Mouse (Mus musculus) gastrocnemius, postnatal 14 days (tissue): ENCODE measurements around the gene Ubiad1. TPM values are rescaled to one million over a fixed set of nuclear protein-coding genes. Genes with fewer than 3 reads are reported as not detected.

Experiments used
- DNase-seq: peaks from one replicate; pipeline ENCODE4 v3.0.0; 2021; ENCODE audit warnings: mixed read lengths
- intact Hi-C: fragments of 180-260 bp; cut with DNase I; formaldehyde crosslinking; loops from one replicate; pipeline ENCODE4 v1.15.1; 2025; ENCODE audit warnings: low total_unique reads
- long read RNA-seq, 2 experiments: library from polyadenylated mRNA; stranded (forward); transcript quantifications; one replicate each; pipeline ENCODE4 v2.0.0; 2021
- total RNA-seq, 2 experiments: library from RNA; stranded (reverse); gene quantifications; 2 replicates each; pipeline ENCODE4 v1.2.3; 2021

Ubiad1 gene
- 10 to 100 TPM in 1 of 2 experiments, 1 to 10 TPM in 1; 8.4 to 10.1 TPM for total RNA-seq
- long read RNA-seq, experiment 1, transcript Ubiad1-201 (2 exons, 2,992 nt) = major isoform, 9 of 14 reads
- long read RNA-seq, experiment 1, partial matches to known transcripts = 3 of 14 reads
- long read RNA-seq, experiment 1, other reads (novel, unspliced or antisense) = 2 of 14 reads
- long read RNA-seq, experiment 2, transcript Ubiad1-201 (2 exons, 2,992 nt) = major isoform, 13 of 14 reads
- long read RNA-seq, experiment 2, partial matches to known transcripts = 0 of 14 reads
- long read RNA-seq, experiment 2, other reads (novel, unspliced or antisense) = 1 of 14 reads

GRCm38 (mm10) chr4:148444250-148444967, at the start of gene Ubiad1:
Gene Ubiad1, minus strand, starts transcription at chr4:148444771.
- peak; percentile 88 for DNase-seq
- intact Hi-C loops = no loop called here

GRCm38 (mm10) chr4:148491448-148491847, 46.9 kb upstream of the Ubiad1 start:
- no peak for DNase-seq
- intact Hi-C loops = no loop called here

GRCm38 (mm10) chr4:148490502-148490901, 45.9 kb upstream of the Ubiad1 start:
- no peak for DNase-seq
- intact Hi-C loops = no loop called here

GRCm38 (mm10) chr4:148487841-148488240, 43.3 kb upstream of the Ubiad1 start:
- intact Hi-C loops = no loop called here
- no peak for DNase-seq

GRCm38 (mm10) chr4:148484511-148484910, 39.9 kb upstream of the Ubiad1 start:
- intact Hi-C loops = no loop called here
- DNase-seq = no peak

GRCm38 (mm10) chr4:148481557-148482168, 37.1 kb upstream of the Ubiad1 start:
- DNase-seq = no peak
- intact Hi-C loops = no loop called here

- DNase-seq = no peak
- intact Hi-C loops = no loop called here
Observed at GRCm38 (mm10) chr4:148480245-148480644, 35.7 kb upstream of the Ubiad1 start.

- intact Hi-C loops = loop anchor here (10.0 kb wide), 1 partner anchor 71 kb away; no protein-coding TSS in a partner anchor
Observed at GRCm38 (mm10) chr4:148473496-148473895, 28.9 kb upstream of the Ubiad1 start.

GRCm38 (mm10) chr4:148472436-148473174, 28.0 kb upstream of the Ubiad1 start:
- no peak for DNase-seq
- intact Hi-C loops = loop anchor here (10.0 kb wide), 1 partner anchor 72 kb away; no protein-coding TSS in a partner anchor

More at GRCm38 (mm10) chr4:148473496-148473895, 28.9 kb upstream of the Ubiad1 start:
- DNase-seq = no peak

GRCm38 (mm10) chr4:148471363-148471806, 26.8 kb upstream of the Ubiad1 start:
- intact Hi-C loops = loop anchor here (10.0 kb wide), 1 partner anchor 73 kb away; no protein-coding TSS in a partner anchor
- no peak for DNase-seq

GRCm38 (mm10) chr4:148469487-148470252, 25.1 kb upstream of the Ubiad1 start:
- DNase-seq = no peak
- intact Hi-C loops = loop anchor here (10.0 kb wide), 1 partner anchor 75 kb away; no protein-coding TSS in a partner anchor

GRCm38 (mm10) chr4:148468396-148468795, 23.8 kb upstream of the Ubiad1 start:
- DNase-seq = no peak
- intact Hi-C loops = no loop called here

- no peak for DNase-seq
- intact Hi-C loops = no loop called here
Observed at GRCm38 (mm10) chr4:148466511-148467079, 22.0 kb upstream of the Ubiad1 start.

GRCm38 (mm10) chr4:148464869-148465268, 20.3 kb upstream of the Ubiad1 start:
- no peak for DNase-seq
- intact Hi-C loops = no loop called here

GRCm38 (mm10) chr4:148464301-148464700, 19.7 kb upstream of the Ubiad1 start:
- intact Hi-C loops = no loop called here
- DNase-seq = no peak

GRCm38 (mm10) chr4:148463208-148463960, 18.8 kb upstream of the Ubiad1 start:
- no peak for DNase-seq
- intact Hi-C loops = no loop called here

GRCm38 (mm10) chr4:148462717-148463116, 18.1 kb upstream of the Ubiad1 start:
- intact Hi-C loops = no loop called here
- DNase-seq = no peak

GRCm38 (mm10) chr4:148461772-148462171, 17.2 kb upstream of the Ubiad1 start:
- intact Hi-C loops = no loop called here
- no peak for DNase-seq
